Mouse (Mus musculus) lung, embryonic 15.5 days (tissue): ENCODE results near the gene Siah2. TPM values are rescaled to one million over a fixed set of nuclear protein-coding genes. Genes with fewer than 3 reads are reported as not detected.

Experiments used
- ATAC-seq: fragments of 200-750 bp; cut with Nextera tagmentation; 2 replicates; pipeline ENCODE4 v1.8.0; 2017; ENCODE audit warnings: moderate number of reproducible peaks, borderline replicate concordance; ENCODE audit not compliant: low FRiP score, low TSS enrichment; ENCODE audit errors: extremely low read depth
- H3K27ac ChIP-seq: fragments of 300-500 bp; sonication (generic); 2 replicates; pipeline ENCODE4 v1.5.1; 2015; ENCODE audit warnings: moderate library complexity, mild to moderate bottlenecking, inconsistent platforms
- H3K27me3 ChIP-seq: fragments of 300-500 bp; sonication (generic); 2 replicates; pipeline ENCODE4 v1.6.1; 2015; ENCODE audit warnings: inconsistent platforms
- H3K36me3 ChIP-seq: fragments of 300-500 bp; sonication (generic); 2 replicates; pipeline ENCODE4 v1.6.1; 2015; ENCODE audit warnings: inconsistent platforms
- H3K4me1 ChIP-seq: fragments of 300-500 bp; sonication (generic); 2 replicates; pipeline ENCODE4 v1.6.1; 2015; ENCODE audit warnings: inconsistent platforms
- H3K4me2 ChIP-seq: fragments of 300-500 bp; sonication (generic); 2 replicates; pipeline ENCODE4 v1.6.1; 2015; ENCODE audit warnings: inconsistent platforms, mild to moderate bottlenecking, moderate library complexity
- H3K4me3 ChIP-seq: fragments of 300-500 bp; sonication (generic); 2 replicates; pipeline ENCODE4 v1.5.1; 2015; ENCODE audit warnings: mild to moderate bottlenecking, inconsistent platforms
- H3K9ac ChIP-seq: fragments of 300-500 bp; sonication (generic); 2 replicates; pipeline ENCODE4 v1.6.1; 2015; ENCODE audit warnings: inconsistent platforms
- H3K9me3 ChIP-seq: fragments of 300-500 bp; sonication (generic); 2 replicates; pipeline ENCODE4 v1.6.1; 2016; ENCODE audit warnings: inconsistent platforms
- WGBS: fragments of 180-500 bp; shearing (Covaris S2); methylation state at CpG from one replicate; pipeline ENCODE4 v1.1.7; 2015; 5-methylcytosine and 5-hydroxymethylcytosine counted together
- polyA plus RNA-seq: library from polyadenylated mRNA; unstranded; fragments of >200 nt; fragmentation: Nextera tagmentation; extraction: Ambion mirVana; gene quantifications from 2 replicates; pipeline ENCODE4 v1.2.1, GENCODE M21; 2015

Gene Siah2
- polyA plus RNA-seq, 1 experiment from 2014 or later, result 5.0 TPM

- Histone ChIP-seq H3K4me3 (no peak overlapping the region), H3K27ac (no peak overlapping the region), H3K9ac (no peak overlapping the region), H3K4me2 (no peak overlapping the region), H3K27me3 (no peaks in the 10 kb centered on the region), H3K36me3 (no peaks in the 10 kb centered on the region), H3K4me1 (peaks cover 12% of the 10 kb centered on the region), H3K9me3 (no peaks in the 10 kb centered on the region)
- ATAC-seq, result no peak
- WGBS, result 70% methylated on average over 7 of the region's 7 CpGs
These were observed 11.1 kb downstream of the Siah2 start for GRCm38 (mm10) chr3:58680943-58681637.

- Histone ChIP-seq H3K4me2 (no peak overlapping the region), H3K36me3 (0 out of 2 replicates have a peak, but pooled peaks cover 4% of the 10 kb centered on the region), H3K4me3 (no peak overlapping the region), H3K4me1 (peaks cover 12% of the 10 kb centered on the region), H3K9me3 (no peaks in the 10 kb centered on the region), H3K9ac (no peak overlapping the region), H3K27ac (no peak overlapping the region), H3K27me3 (no peaks in the 10 kb centered on the region)
- WGBS, result 46% methylated on average over 4 of the region's 4 CpGs
- ATAC-seq, result no peak
These were observed 12.2 kb downstream of the Siah2 start for GRCm38 (mm10) chr3:58679996-58680395.

GRCm38 (mm10) chr3:58678905-58679304 lies 13.3 kb downstream of the Siah2 start:
- H3K27ac ChIP-seq, result no peak overlapping the region
- H3K4me1 ChIP-seq, result peaks cover 12% of the 10 kb centered on the region
- 56% methylated on average over 2 of the region's 2 CpGs for WGBS

DNA sequence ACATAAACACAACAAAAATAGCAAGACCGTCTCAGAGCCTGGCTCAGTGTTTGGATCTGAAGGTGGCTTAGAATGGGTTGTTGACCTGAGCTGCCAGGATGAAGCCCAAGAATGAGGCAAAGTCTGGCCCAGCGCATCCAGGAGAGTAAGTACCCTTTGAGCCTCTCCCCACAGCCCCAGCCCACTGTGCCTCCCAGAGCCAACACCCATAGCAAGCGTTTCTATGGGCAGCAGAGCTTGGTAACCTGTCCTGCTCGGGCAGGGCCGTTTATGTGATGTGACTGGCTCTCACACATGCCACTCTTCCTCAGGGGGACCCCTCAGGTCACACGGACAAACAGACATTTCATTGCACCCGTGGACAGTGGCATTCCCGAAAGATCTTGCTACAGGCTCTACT lies 13.8 kb downstream of the Siah2 start:
- no peak overlapping the region for H3K4me3 ChIP-seq
- WGBS, result 51% methylated on average over 8 of the region's 8 CpGs
- H3K4me1 ChIP-seq, result peaks cover 12% of the 10 kb centered on the region

More at GRCm38 (mm10) chr3:58678905-58679304, 13.3 kb downstream of the Siah2 start:
- H3K27me3 ChIP-seq, result no peaks in the 10 kb centered on the region
- no peak overlapping the region for H3K4me3 ChIP-seq
- H3K36me3 ChIP-seq, result 0 out of 2 replicates have a peak, but pooled peaks cover 4% of the 10 kb centered on the region
- H3K4me2 ChIP-seq, result no peak overlapping the region
- no peak overlapping the region for H3K9ac ChIP-seq
- no peaks in the 10 kb centered on the region for H3K9me3 ChIP-seq
- no peak for ATAC-seq

DNA sequence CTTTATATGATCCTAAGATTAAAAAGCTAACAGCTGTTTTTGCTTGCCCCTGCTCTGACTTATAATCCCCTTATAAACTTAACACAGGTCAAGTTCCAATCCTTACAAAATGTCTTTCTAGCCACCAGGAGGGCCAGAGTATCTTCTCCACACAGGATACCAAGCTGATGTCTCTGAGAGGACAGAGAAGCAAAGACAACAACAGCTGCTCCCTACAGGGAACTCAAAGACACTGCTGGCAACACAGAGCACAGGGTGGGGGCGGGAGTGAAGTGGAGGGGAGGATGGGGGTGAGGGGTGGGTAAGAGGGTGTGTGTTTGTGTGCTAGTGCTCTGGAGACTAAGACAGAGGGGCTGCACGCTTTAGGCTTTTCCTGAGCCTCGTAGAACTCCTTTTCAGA lies 14.6 kb downstream of the Siah2 start:
- ATAC-seq, result no peak
- H3K27ac ChIP-seq, result no peak overlapping the region
- 0 out of 2 replicates have a peak, but pooled peaks cover 4% of the 10 kb centered on the region for H3K36me3 ChIP-seq
- H3K9me3 ChIP-seq, result no peaks in the 10 kb centered on the region
- H3K4me2 ChIP-seq, result no peak overlapping the region
- H3K4me1 ChIP-seq, result peaks cover 12% of the 10 kb centered on the region
- WGBS, result 48% methylated on average over 3 of the region's 3 CpGs
- H3K4me3 ChIP-seq, result no peak overlapping the region
- H3K9ac ChIP-seq, result no peak overlapping the region
- H3K27me3 ChIP-seq, result no peaks in the 10 kb centered on the region

More for the DNA sequence above, 13.8 kb downstream of the Siah2 start:
- no peak for ATAC-seq
- no peak overlapping the region for H3K4me2 ChIP-seq
- H3K9me3 ChIP-seq, result no peaks in the 10 kb centered on the region
- no peak overlapping the region for H3K9ac ChIP-seq
- no peaks in the 10 kb centered on the region for H3K27me3 ChIP-seq
- H3K36me3 ChIP-seq, result 0 out of 2 replicates have a peak, but pooled peaks cover 4% of the 10 kb centered on the region
- no peak overlapping the region for H3K27ac ChIP-seq

- Histone ChIP-seq H3K4me1 (peaks cover 2% of the 10 kb centered on the region; the same call in 1 of the 2 replicates), H3K36me3 (0 out of 2 replicates have a peak, but pooled peaks cover 4% of the 10 kb centered on the region), H3K9ac (no peak overlapping the region), H3K27me3 (no peaks in the 10 kb centered on the region), H3K4me3 (no peak overlapping the region), H3K9me3 (no peaks in the 10 kb centered on the region), H3K4me2 (no peak overlapping the region), H3K27ac (no peak overlapping the region)
- 89% methylated on average over 5 of the region's 5 CpGs for WGBS
- no peak for ATAC-seq
These were observed 18.9 kb downstream of the Siah2 start for GRCm38 (mm10) chr3:58673295-58673694.

- no peak overlapping the region for H3K4me3 ChIP-seq
- ATAC-seq, result no peak
These were observed 19.6 kb downstream of the Siah2 start for GRCm38 (mm10) chr3:58672481-58673183.

DNA sequence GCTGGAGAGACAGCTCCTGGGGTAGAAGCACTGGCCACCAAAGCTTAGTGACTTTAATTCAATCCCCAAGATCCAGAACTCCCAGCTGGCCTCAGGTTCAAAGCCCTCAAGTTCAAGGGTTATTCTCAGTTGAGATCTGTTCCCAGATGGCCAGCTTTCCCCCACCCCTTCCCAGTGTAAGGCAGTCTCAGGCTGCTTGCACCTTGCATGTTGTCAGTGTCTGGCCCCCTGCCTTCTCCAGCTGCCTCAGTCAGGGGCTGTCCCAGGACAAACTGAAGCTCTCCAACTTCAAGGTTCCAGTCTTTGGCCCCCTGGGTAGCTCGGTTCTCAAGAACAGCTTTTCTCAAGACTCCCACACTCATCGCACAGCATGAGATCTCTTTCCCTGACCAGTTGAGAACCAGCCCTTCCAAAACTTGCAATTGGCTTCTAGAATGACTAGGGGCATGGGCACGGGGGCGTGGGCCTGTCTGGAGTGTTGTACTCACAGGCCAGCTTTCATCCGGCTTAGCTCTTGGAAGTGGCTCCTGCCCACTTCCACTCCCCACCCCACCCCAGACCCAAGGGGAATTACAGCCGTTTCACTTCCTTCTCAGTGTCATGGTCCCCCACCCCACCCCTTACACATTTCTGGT lies 20.5 kb downstream of the Siah2 start:
- Histone ChIP-seq H3K4me3 (no peak overlapping the region), H3K9ac (no peak overlapping the region), H3K27me3 (no peaks in the 10 kb centered on the region), H3K36me3 (0 out of 2 replicates have a peak, but pooled peaks cover 4% of the 10 kb centered on the region), H3K27ac (no peak overlapping the region), H3K4me2 (no peak overlapping the region), H3K9me3 (no peaks in the 10 kb centered on the region), H3K4me1 (no peaks in the 10 kb centered on the region)
- WGBS, result 42% methylated on average over 6 of the region's 6 CpGs
- ATAC-seq, result no peak

More at GRCm38 (mm10) chr3:58672481-58673183, 19.6 kb downstream of the Siah2 start:
- Histone ChIP-seq H3K9ac (no peak overlapping the region), H3K27me3 (no peaks in the 10 kb centered on the region), H3K36me3 (0 out of 2 replicates have a peak, but pooled peaks cover 4% of the 10 kb centered on the region), H3K9me3 (no peaks in the 10 kb centered on the region), H3K4me2 (no peak overlapping the region), H3K4me1 (no peaks in the 10 kb centered on the region), H3K27ac (no peak overlapping the region)
- WGBS, result 63% methylated on average over 4 of the region's 4 CpGs

- no peak overlapping the region for H3K4me3 ChIP-seq
- no peak overlapping the region for H3K4me2 ChIP-seq
- 89% methylated on average over 7 of the region's 7 CpGs for WGBS
- no peaks in the 10 kb centered on the region for H3K4me1 ChIP-seq
- H3K27ac ChIP-seq, result no peak overlapping the region
- no peak overlapping the region for H3K9ac ChIP-seq
- no peaks in the 10 kb centered on the region for H3K9me3 ChIP-seq
- ATAC-seq, result no peak
- no peaks in the 10 kb centered on the region for H3K27me3 ChIP-seq
- H3K36me3 ChIP-seq, result no peaks in the 10 kb centered on the region
These were observed 28.2 kb downstream of the Siah2 start for GRCm38 (mm10) chr3:58663970-58664369.

DNA sequence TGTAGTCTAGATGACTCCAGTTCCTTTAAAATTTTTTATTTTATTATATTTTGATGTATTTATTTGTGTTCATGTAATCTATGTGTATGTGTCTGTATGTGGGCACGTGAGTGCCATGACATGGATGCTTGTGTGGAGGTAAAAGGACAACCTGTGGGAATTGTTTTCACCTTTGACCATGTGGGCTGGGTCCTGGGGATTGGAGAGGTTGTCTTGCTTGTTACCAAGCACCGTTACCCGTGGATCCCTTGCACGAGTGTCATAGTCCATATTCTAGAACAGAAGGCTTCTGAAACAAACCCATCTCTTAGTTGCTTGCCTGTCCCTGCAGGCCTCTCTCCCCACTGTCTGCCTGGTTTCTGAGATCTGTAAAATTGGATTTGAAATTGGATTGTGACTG lies 31.6 kb downstream of the Siah2 start:
- Histone ChIP-seq H3K36me3 (no peaks in the 10 kb centered on the region), H3K4me2 (no peak overlapping the region)
- 87% methylated on average over 4 of the region's 4 CpGs for WGBS

GRCm38 (mm10) chr3:58657356-58657755 lies 34.8 kb downstream of the Siah2 start:
- no peak for ATAC-seq
- Histone ChIP-seq H3K9me3 (no peaks in the 10 kb centered on the region), H3K27ac (no peak overlapping the region), H3K9ac (no peak overlapping the region), H3K4me2 (no peak overlapping the region), H3K4me3 (no peak overlapping the region), H3K27me3 (no peaks in the 10 kb centered on the region), H3K4me1 (no peaks in the 10 kb centered on the region), H3K36me3 (no peaks in the 10 kb centered on the region)
- WGBS, result 28% methylated on average over 2 of the region's 2 CpGs

More for the DNA sequence above, 31.6 kb downstream of the Siah2 start:
- no peaks in the 10 kb centered on the region for H3K9me3 ChIP-seq
- no peak overlapping the region for H3K4me3 ChIP-seq
- no peak overlapping the region for H3K9ac ChIP-seq
- H3K27ac ChIP-seq, result no peak overlapping the region
- no peaks in the 10 kb centered on the region for H3K27me3 ChIP-seq
- no peak for ATAC-seq
- no peaks in the 10 kb centered on the region for H3K4me1 ChIP-seq
